Mouse (Mus musculus) bone marrow, adult 2 months (tissue): ENCODE measurements around the gene Vmn1r54. TPM values are rescaled to one million over a fixed set of nuclear protein-coding genes. Genes with fewer than 3 reads are reported as not detected.
"Not testable (repeated sequence)": the region's sequence is repeated elsewhere in the genome, so short reads cannot be mapped to it uniquely, and the experiment has no call there.

Source experiments
- H3K27ac ChIP-seq: fragments of 200-500 bp; 2 replicates; pipeline ENCODE4 v1.5.1; 2012; ENCODE audit warnings: low read depth, mild to moderate bottlenecking, control low read depth, inconsistent platforms, low read length; ENCODE audit not compliant: control insufficient read depth, poor library complexity, insufficient read depth
- H3K4me1 ChIP-seq: fragments of 200-500 bp; 2 replicates; pipeline ENCODE4 v1.6.1; 2011; ENCODE audit warnings: low read length; ENCODE audit not compliant: control insufficient read depth, insufficient read depth
- H3K4me3 ChIP-seq: fragments of 200-500 bp; replicated peaks from 2 replicates; pipeline ENCODE3; 2011; ENCODE audit warnings: mild to moderate bottlenecking, low read depth, low read length, control low read depth; ENCODE audit not compliant: control insufficient read depth
- CTCF ChIP-seq: fragments of 200-500 bp; IDR thresholded peaks from 2 replicates; pipeline ENCODE4 v1.5.1; 2011; ENCODE audit warnings: low read length, control low read depth; ENCODE audit not compliant: control insufficient read depth, insufficient read depth
- POLR2A ChIP-seq: fragments of 200-500 bp; IDR thresholded peaks from 2 replicates; pipeline ENCODE4 v1.6.1; 2011; ENCODE audit warnings: low read depth, mild to moderate bottlenecking, control low read depth, low read length, borderline replicate concordance; ENCODE audit not compliant: control insufficient read depth
- WGBS: fragments of 180-500 bp; shearing (Covaris S2); methylation state at CpG from one replicate; pipeline ENCODE4 v1.1.7; 2018; 5-methylcytosine and 5-hydroxymethylcytosine counted together
- polyA plus RNA-seq: library from polyadenylated mRNA; stranded (reverse); fragments of >200 nt; gene quantifications from 2 replicates; pipeline ENCODE4 v1.2.4, GENCODE M21; 2011; ENCODE audit warnings: low replicate concordance; ENCODE audit not compliant: missing spikeins, insufficient read depth, insufficient read length

Vmn1r54 gene
- polyA plus RNA-seq, result not detected in 2 replicates

- Histone ChIP-seq H3K4me1 (no peaks in the 10 kb centered on the region), H3K4me3 (no peak within 1 kb of the TSS), H3K27ac (no peak within 1 kb of the TSS)
- 61% methylated on average over 1 of the region's 1 CpGs for WGBS
- TF ChIP-seq POLR2A (no peak), CTCF (no peak)
Measured at GRCm38 (mm10) chr6:90246000-90246399, at the start of gene Vmn1r54. TSS of gene Vmn1r54 (plus strand) at chr6:90246300.

GRCm38 (mm10) chr6:90202493-90202892 is 43.6 kb upstream of the Vmn1r54 start, which contains the start of gene V1ra8:
TSS of gene V1ra8 (plus strand) at chr6:90202793.
- WGBS, result 73% methylated on average over 2 of the region's 2 CpGs
- not testable (repeated sequence) for H3K27ac ChIP-seq, H3K4me1 ChIP-seq, H3K4me3 ChIP-seq

GRCm38 (mm10) chr6:90224338-90224737 is 21.8 kb upstream of the Vmn1r54 start, which contains the start of gene Vmn1r53:
TSS of gene Vmn1r53 (minus strand) at chr6:90224438.
- WGBS, result 69% methylated on average over 1 of the region's 1 CpGs
- Histone ChIP-seq H3K4me1 (no peaks in the 10 kb centered on the region), H3K4me3 (no peak within 1 kb of the TSS), H3K27ac (no peak within 1 kb of the TSS)
- TF ChIP-seq POLR2A (no peak), CTCF (no peak)

- 90% methylated on average over 4 of the region's 4 CpGs for WGBS
- not testable (repeated sequence) for H3K4me1 ChIP-seq, H3K27ac ChIP-seq, H3K4me3 ChIP-seq
Measured at GRCm38 (mm10) chr6:90232114-90232513, 14.0 kb upstream of the Vmn1r54 start.

- H3K4me1 ChIP-seq, result no peaks in the 10 kb centered on the region
- H3K27ac ChIP-seq, result no peak overlapping the region
- H3K4me3 ChIP-seq, result no peak overlapping the region
- 57% methylated on average over 27 of the region's 27 CpGs for WGBS
- TF ChIP-seq CTCF (no peak), POLR2A (no peak)
Measured at GRCm38 (mm10) chr6:90232681-90233080, 13.4 kb upstream of the Vmn1r54 start.

- no peak for TF ChIP-seq CTCF
- TF ChIP-seq POLR2A, result no peak
- Histone ChIP-seq H3K4me1 (no peaks in the 10 kb centered on the region), H3K27ac (no peak overlapping the region), H3K4me3 (no peak overlapping the region)
- WGBS, result 74% methylated on average over 3 of the region's 3 CpGs
Measured at GRCm38 (mm10) chr6:90244019-90244418, 2.1 kb upstream of the Vmn1r54 start.

- WGBS, result 48% methylated on average over 12 of the region's 12 CpGs
- H3K27ac ChIP-seq, result no peak overlapping the region
- no peaks in the 10 kb centered on the region for H3K4me1 ChIP-seq
- H3K4me3 ChIP-seq, result no peak overlapping the region
- no peak for TF ChIP-seq CTCF
- no peak for TF ChIP-seq POLR2A
Measured at GRCm38 (mm10) chr6:90288265-90288664, 42.2 kb downstream of the Vmn1r54 start.

- no peak within 1 kb of the TSS for H3K4me3 ChIP-seq
- H3K4me1 ChIP-seq, result no peaks in the 10 kb centered on the region; the same call in 1 of the 2 replicates
- H3K27ac ChIP-seq, result no peak within 1 kb of the TSS
- no peak for TF ChIP-seq POLR2A
- TF ChIP-seq CTCF, result no peak
- WGBS, result 84% methylated on average over 1 of the region's 1 CpGs
Measured at GRCm38 (mm10) chr6:90300919-90301318, 54.8 kb downstream of the Vmn1r54 start, which contains the start of gene BC048671. TSS of gene BC048671 (plus strand) at chr6:90301219.

GRCm38 (mm10) chr6:90306315-90306975 is 60.3 kb downstream of the Vmn1r54 start:
- no peaks in the 10 kb centered on the region; the same call in 1 of the 2 replicates for H3K4me1 ChIP-seq
- H3K4me3 ChIP-seq, result no peak overlapping the region
- TF ChIP-seq CTCF, result no peak
- TF ChIP-seq POLR2A, result no peak
- H3K27ac ChIP-seq, result no peak overlapping the region
- 73% methylated on average over 6 of the region's 6 CpGs for WGBS
